Mouse (Mus musculus) central nervous system, embryonic 14 days (tissue): ENCODE results near the gene Kcnh7. TPM values are rescaled to one million over a fixed set of nuclear protein-coding genes. Genes with fewer than 3 reads are reported as not detected.

Experiments used
- polyA plus RNA-seq: library from polyadenylated mRNA; depleted of rRNA; stranded (reverse); fragments of >200 nt; gene quantifications from 2 replicates; pipeline ENCODE4 v1.2.3, GENCODE M21; 2012; rRNA removed

Gene Kcnh7
- 5.6 and 7.2 TPM in 2 replicates for polyA plus RNA-seq

DNA sequence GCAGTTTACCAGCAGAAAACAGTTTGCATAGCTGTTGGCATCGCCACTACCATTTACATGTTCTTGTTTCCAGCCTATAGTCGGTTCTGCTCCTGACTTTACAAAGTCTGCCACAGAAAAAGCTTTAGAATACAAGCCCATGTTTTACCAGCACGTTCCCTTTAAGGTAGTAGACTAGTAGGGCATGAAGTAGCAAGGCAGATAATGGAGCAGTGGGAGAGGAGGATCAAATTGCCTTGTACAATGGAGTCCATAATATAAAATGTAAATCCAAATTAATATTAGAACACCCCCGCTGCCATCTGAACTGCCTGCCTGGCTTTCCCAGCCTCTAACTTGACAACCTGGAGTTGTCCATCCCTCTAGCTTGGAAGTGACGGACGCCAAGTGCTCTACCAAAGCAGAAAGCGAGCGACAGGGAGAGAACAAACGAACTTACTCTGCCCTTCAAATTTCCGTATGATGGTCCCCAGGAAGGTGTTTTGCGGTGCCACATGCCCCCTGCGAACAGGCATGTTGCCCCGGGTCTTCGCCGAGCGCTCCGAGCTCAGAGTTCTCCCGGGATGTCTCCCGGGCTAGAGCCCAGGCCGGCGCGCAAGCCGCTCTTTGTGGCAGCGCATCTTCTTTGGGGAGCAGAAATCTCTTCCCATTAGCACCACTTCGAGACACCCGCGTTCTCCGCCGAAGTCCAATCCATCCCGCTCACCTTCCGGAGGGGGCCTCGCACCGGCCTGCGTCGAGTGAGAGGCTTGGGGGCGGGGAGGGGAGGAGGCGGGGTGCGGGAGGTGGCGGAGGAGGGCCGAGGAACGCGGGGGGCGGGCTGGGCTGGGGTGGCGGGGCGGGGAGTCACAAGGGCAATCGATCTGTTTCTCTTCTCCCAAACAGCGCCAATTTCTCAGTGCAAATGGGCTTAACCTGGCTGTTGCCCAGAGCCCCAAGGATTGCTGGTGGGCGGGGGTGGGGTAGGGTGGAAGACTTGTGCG lies at the start of gene Kcnh7:
Gene Kcnh7, minus strand, starts transcription at position 725 of the 983 bp plus-strand sequence.

DNA sequence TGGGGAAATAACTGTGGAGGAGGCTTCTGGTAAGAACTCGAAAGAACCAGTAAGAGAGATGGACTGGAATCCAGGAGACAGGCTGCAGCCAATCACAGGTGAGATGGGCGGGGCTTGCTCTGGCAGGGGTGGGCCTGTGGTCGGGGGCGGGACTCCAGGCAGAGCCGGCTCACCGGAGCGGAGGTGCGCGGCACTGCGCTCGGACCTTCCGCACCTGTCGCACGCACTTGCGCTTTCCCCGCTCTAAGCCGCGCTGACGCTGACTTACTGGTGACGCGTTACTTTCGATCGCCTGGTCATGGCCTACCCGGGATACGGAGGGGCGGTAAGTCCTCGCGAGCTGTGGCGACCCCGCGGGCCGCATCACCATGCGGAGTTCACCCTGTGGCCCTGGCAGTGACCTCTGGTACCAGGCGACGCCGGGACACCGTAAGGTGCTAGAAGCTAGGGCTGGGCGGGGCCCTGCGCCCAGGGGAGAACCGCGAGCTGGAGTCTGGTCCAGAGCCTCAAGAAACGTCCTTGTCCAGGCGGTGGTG lies 519.9 kb downstream of the Kcnh7 start, which contains the start of gene Gca:
Gene Gca, plus strand, starts transcription at position 151 of the 536 bp plus-strand sequence.

DNA sequence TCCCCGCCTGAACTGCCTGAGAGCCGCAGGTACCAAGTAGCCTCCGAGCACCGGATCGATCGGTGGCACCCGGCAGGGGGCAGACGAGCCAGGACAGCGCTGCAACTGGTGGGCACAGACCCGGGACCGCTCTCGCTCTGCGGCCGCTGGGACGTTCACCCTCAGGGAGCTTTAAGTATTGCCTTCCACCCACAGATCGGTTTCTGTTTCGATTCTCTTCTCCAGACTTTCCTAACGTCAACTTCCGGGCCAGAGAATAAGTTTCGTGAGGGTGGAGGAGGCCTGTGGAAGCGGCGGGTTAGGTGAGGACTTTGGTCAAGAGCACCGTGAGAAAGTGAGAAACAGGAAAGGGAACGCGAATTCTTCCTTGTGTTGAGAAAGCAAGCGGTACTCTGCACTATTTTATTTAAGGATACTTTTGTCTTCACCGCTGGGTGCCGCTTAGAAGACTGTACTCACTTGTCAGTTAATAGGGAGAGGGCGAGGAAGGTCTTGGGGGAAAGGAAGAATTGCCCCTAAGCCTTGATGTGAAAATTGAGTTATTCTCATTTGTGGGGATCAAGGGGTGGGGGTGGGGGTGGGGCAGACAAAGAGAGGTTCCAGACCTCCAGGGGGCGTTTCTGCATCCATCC lies 538.0 kb downstream of the Kcnh7 start, which contains the start of gene Ifih1:
Gene Ifih1, minus strand, starts transcription at position 242 of the 632 bp plus-strand sequence.

